Mouse (Mus musculus): Measurements from ENCODE around the gene Rbms3. TPM values are rescaled to one million over a fixed set of nuclear protein-coding genes. Genes with fewer than 3 reads are reported as not detected.

The Rbms3 gene
- total and polyA plus RNA-seq, 3 experiments, result 8.1 to 12.5 (median 8.8) TPM

DNA sequence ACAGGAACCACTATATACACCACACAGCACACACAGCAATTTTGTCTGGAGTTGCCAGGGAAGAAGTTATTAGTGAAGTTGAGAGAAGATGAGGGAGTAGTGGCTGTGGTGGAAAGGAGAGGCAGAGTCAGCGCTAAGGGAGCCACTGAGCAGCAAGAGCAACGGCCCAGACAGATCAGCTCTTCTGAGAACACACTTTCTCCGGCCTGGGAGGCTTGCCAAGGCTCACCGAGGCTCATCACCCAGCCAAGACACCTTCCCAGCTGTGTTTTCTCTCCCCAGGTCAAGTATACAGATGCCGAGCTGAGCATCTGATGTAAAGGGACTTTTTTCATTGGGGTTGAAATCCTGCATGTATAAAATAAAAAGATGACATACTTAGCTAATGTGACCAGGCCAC lies 206.5 kb downstream of the Rbms3 start:
- WGBS, result 61% methylated on average over 5 of the region's 5 CpGs

DNA sequence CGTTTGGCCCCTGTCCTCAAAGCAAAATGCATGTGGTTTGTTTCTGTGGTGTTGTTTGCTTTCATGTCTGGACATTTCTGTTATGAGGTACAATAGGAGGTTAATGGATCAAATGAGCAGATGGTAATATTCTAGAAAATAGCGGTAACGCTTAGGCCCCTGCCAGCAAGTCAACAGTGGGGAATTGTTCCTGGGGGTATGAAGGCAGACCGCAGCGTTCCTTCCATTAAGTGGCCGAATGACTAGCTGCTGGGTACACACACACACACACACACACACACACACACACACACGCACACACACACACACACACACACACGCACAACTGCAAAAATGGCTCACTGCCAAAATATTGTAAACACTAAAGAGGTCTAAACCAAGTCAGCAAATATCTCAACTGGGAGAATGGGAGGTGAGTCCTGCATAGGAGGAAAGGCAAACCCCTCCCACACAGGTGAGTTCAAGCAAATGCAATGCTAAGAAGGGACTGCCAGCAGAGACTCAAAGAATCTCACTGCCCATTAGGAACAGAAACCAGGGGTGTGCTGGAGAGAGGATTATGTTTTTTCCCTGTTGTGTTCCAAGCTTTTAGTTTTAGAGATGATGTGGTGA lies 209.7 kb downstream of the Rbms3 start:
- Histone ChIP-seq H3K27ac (no peak overlapping the region), H3K4me1 (ENCODE audit: control insufficient read depth, insufficient read depth, low read length) (no peaks in the 10 kb centered on the region), H3K79me2 (replicated peaks; ENCODE audit: control insufficient read depth, insufficient read depth, low read length) (no peaks in the 10 kb centered on the region), H3K9ac (ENCODE audit: low read depth, low read length) (no peak overlapping the region), H3K36me3 (ENCODE audit: control insufficient read depth, insufficient read depth, low read length) (no peaks in the 10 kb centered on the region), H3K4me3 (no peak overlapping the region), H3K27me3 (ENCODE audit: control insufficient read depth, insufficient read depth, low read length) (no peaks in the 10 kb centered on the region)
- TF ChIP-seq CTCF (IDR thresholded peaks at IDR 0.05) (no peak), EP300 (IDR thresholded peaks at IDR 0.05; ENCODE audit: insufficient read depth, low read depth, low read length) (no peak), POLR2A (IDR thresholded peaks at IDR 0.05; ENCODE audit: insufficient read depth, low read depth, low read length) (no peak)
- intact Hi-C loops (cut with DNase I), result no loop called here
- WGBS, result 82% methylated on average over 8 of the region's 8 CpGs
- DNase-seq, result no peak

More for the DNA sequence above, 206.5 kb downstream of the Rbms3 start:
- no peak for DNase-seq
- H3K27ac ChIP-seq, result no peak overlapping the region
- H3K79me2 ChIP-seq (replicated peaks; ENCODE audit: control insufficient read depth, insufficient read depth, low read length), result no peaks in the 10 kb centered on the region
- H3K4me1 ChIP-seq (ENCODE audit: control insufficient read depth, insufficient read depth, low read length), result no peaks in the 10 kb centered on the region
- no peak for TF ChIP-seq EP300 (IDR thresholded peaks at IDR 0.05; ENCODE audit: insufficient read depth, low read depth, low read length)
- TF ChIP-seq POLR2A (IDR thresholded peaks at IDR 0.05; ENCODE audit: insufficient read depth, low read depth, low read length), result no peak
- TF ChIP-seq CTCF (IDR thresholded peaks at IDR 0.05), result no peak
- H3K9ac ChIP-seq (ENCODE audit: low read depth, low read length), result no peak overlapping the region
- H3K4me3 ChIP-seq, result no peak overlapping the region
- intact Hi-C loops (cut with DNase I), result no loop called here
- no peaks in the 10 kb centered on the region for H3K27me3 ChIP-seq (ENCODE audit: control insufficient read depth, insufficient read depth, low read length)
- H3K36me3 ChIP-seq (ENCODE audit: control insufficient read depth, insufficient read depth, low read length), result no peaks in the 10 kb centered on the region

DNA sequence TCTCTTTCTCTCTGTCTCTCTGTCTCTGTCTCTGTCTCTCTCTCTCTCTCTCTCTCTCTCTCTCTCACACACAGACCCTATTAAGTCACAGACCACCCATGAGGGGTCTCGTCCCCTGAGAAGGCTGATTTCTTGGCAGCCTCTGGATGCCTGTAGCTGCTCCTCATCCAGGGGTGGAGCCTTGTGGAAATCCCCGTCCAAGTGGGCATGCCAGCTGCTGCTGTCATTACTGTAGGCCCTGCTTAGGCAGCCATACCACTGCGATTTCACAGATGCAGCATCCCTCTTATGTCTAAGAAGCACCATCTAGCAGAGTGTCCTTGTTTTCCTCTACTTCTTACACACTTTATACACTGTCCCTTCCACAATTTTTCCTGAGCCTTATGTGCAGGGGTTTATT lies 216.5 kb downstream of the Rbms3 start:
- WGBS, result 48% methylated on average over 3 of the region's 3 CpGs
- Histone ChIP-seq H3K4me3 (no peak overlapping the region), H3K27ac (no peak overlapping the region), H3K36me3 (ENCODE audit: control insufficient read depth, insufficient read depth, low read length) (no peaks in the 10 kb centered on the region), H3K9ac (ENCODE audit: low read depth, low read length) (no peak overlapping the region), H3K79me2 (replicated peaks; ENCODE audit: control insufficient read depth, insufficient read depth, low read length) (no peaks in the 10 kb centered on the region), H3K27me3 (ENCODE audit: control insufficient read depth, insufficient read depth, low read length) (no peaks in the 10 kb centered on the region), H3K4me1 (ENCODE audit: control insufficient read depth, insufficient read depth, low read length) (no peaks in the 10 kb centered on the region)
- intact Hi-C loops (cut with DNase I), result no loop called here
- TF ChIP-seq POLR2A (IDR thresholded peaks at IDR 0.05; ENCODE audit: insufficient read depth, low read depth, low read length), result no peak
- TF ChIP-seq CTCF (IDR thresholded peaks at IDR 0.05), result no peak
- TF ChIP-seq EP300 (IDR thresholded peaks at IDR 0.05; ENCODE audit: insufficient read depth, low read depth, low read length), result no peak
- no peak for DNase-seq

DNA sequence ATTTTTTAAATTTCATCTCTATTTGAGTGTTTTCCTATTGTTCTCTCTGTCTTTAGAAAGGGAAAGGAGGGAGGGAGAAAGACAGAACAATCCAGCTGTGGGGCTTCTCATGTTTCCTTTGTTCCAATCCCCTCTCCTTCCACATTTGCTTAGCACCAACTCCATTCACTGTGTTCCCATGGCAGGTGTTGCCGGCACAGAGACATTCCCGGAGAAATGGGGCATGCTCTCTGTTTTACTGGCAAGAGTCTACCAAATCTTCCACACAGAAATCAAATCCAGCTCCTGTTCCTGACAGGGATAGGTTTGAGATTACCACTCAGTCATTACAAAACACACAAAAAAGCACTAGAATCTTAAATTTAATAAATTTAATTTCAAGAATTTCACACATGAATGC lies 217.1 kb downstream of the Rbms3 start:
- Histone ChIP-seq H3K27me3 (ENCODE audit: control insufficient read depth, insufficient read depth, low read length) (no peaks in the 10 kb centered on the region), H3K27ac (no peak overlapping the region), H3K79me2 (replicated peaks; ENCODE audit: control insufficient read depth, insufficient read depth, low read length) (no peaks in the 10 kb centered on the region), H3K4me1 (ENCODE audit: control insufficient read depth, insufficient read depth, low read length) (no peaks in the 10 kb centered on the region), H3K9ac (ENCODE audit: low read depth, low read length) (no peak overlapping the region), H3K4me3 (no peak overlapping the region), H3K36me3 (ENCODE audit: control insufficient read depth, insufficient read depth, low read length) (no peaks in the 10 kb centered on the region)
- no peak for TF ChIP-seq CTCF (IDR thresholded peaks at IDR 0.05)
- TF ChIP-seq POLR2A (IDR thresholded peaks at IDR 0.05; ENCODE audit: insufficient read depth, low read depth, low read length), result no peak
- TF ChIP-seq EP300 (IDR thresholded peaks at IDR 0.05; ENCODE audit: insufficient read depth, low read depth, low read length), result no peak
- intact Hi-C loops (cut with DNase I), result no loop called here
- 68% methylated on average over 2 of the region's 2 CpGs for WGBS
- no peak for DNase-seq

DNA sequence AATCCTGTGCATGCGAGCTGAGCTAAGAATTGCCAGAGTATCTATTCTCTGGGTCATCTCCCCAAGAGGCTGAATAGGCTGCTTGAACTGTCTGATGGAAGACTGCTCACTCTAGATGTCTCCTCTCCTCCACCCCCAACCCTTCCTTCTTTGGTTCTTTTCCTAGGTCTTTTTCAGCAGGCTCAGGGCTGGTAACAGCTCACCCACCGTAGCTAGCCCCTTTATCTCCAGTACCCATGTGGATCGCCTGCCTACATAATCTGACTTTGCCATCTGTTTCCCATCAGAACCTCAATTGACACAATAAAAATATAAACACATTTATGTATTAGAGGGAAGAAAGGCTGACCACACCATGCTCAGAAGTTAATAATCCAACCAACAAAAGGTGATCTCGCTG lies 225.1 kb downstream of the Rbms3 start:
- Histone ChIP-seq H3K79me2 (replicated peaks; ENCODE audit: control insufficient read depth, insufficient read depth, low read length) (no peaks in the 10 kb centered on the region), H3K27me3 (ENCODE audit: control insufficient read depth, insufficient read depth, low read length) (no peaks in the 10 kb centered on the region), H3K4me1 (ENCODE audit: control insufficient read depth, insufficient read depth, low read length) (no peaks in the 10 kb centered on the region), H3K4me3 (no peak overlapping the region), H3K27ac (no peak overlapping the region), H3K9ac (ENCODE audit: low read depth, low read length) (no peak overlapping the region), H3K36me3 (ENCODE audit: control insufficient read depth, insufficient read depth, low read length) (no peaks in the 10 kb centered on the region)
- intact Hi-C loops (cut with DNase I), result no loop called here
- 76% methylated on average over 4 of the region's 4 CpGs for WGBS
- TF ChIP-seq CTCF (IDR thresholded peaks at IDR 0.05), result no peak
- no peak for TF ChIP-seq POLR2A (IDR thresholded peaks at IDR 0.05; ENCODE audit: insufficient read depth, low read depth, low read length)
- no peak for TF ChIP-seq EP300 (IDR thresholded peaks at IDR 0.05; ENCODE audit: insufficient read depth, low read depth, low read length)
- no peak for DNase-seq

DNA sequence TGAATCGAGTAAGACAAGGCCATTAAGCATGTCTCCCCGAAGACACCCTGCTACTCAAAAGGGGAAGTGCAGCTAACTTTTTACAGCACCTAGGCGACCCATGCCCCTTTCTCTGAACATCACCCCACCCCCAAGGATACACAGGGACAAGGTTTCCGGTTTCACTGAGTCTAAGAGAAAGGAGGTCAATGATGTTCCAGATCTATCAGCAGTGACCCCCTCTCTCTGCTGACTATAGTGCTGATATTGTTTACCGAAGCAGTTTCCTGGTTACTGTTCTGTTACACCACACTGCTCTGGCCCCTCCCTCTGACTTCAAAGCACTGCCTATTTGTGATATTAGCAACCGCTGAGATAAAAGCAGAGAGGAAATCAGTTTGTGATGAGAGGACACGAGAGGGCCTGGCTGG lies 229.4 kb downstream of the Rbms3 start:
- H3K79me2 ChIP-seq (replicated peaks; ENCODE audit: control insufficient read depth, insufficient read depth, low read length), result no peaks in the 10 kb centered on the region
- 17% methylated on average over 7 of the region's 7 CpGs for WGBS
- H3K27ac ChIP-seq, result no peak overlapping the region
- no peaks in the 10 kb centered on the region for H3K4me1 ChIP-seq (ENCODE audit: control insufficient read depth, insufficient read depth, low read length)
- H3K27me3 ChIP-seq (ENCODE audit: control insufficient read depth, insufficient read depth, low read length), result no peaks in the 10 kb centered on the region
- H3K4me3 ChIP-seq, result no peak overlapping the region
- intact Hi-C loops (cut with DNase I), result no loop called here
- no peak for TF ChIP-seq EP300 (IDR thresholded peaks at IDR 0.05; ENCODE audit: insufficient read depth, low read depth, low read length)
- TF ChIP-seq CTCF (IDR thresholded peaks at IDR 0.05), result no peak
- H3K36me3 ChIP-seq (ENCODE audit: control insufficient read depth, insufficient read depth, low read length), result no peaks in the 10 kb centered on the region
- DNase-seq, result no peak
- no peak overlapping the region for H3K9ac ChIP-seq (ENCODE audit: low read depth, low read length)
